Mouse (Mus musculus): Measurements from ENCODE around the gene Olfr857.
"Not testable (repeated sequence)": the region's sequence is repeated elsewhere in the genome, so short reads cannot be mapped to it uniquely, and the experiment has no call there.

Gene Olfr857

GRCm38 (mm10) chr9:19709133-19709532, at the start of gene Olfr857:
Olfr857 (plus strand) TSS chr9:19709433.
- DNase-seq, result no peak

GRCm38 (mm10) chr9:19690281-19690680, 19.0 kb upstream of the Olfr857 start:
- no peak for DNase-seq

DNA sequence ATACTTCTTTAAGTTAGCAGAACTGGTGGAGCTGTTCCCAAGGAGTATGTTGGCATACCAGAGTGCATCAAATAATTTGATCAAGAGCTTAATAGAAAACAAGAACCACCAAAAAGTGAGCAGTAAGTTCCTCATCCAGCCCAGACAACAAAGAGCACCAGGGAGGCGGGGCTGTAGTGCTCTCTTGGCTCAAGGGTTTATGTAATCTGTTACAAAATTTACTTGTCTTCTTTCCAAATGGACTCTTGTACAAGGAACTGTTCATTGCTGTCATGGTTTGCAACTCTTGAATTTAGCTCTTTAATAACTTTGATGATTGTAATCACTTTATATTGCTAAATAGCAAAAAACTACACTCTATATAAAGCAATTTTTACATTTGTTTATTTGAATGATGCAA, 17.8 kb upstream of the Olfr857 start:
- no peak for DNase-seq

GRCm38 (mm10) chr9:19692430-19692829, 16.8 kb upstream of the Olfr857 start:
- no peak for DNase-seq

GRCm38 (mm10) chr9:19694285-19694684, 14.9 kb upstream of the Olfr857 start:
- DNase-seq, result not testable (repeated sequence)

- not testable (repeated sequence) for DNase-seq
Observed at GRCm38 (mm10) chr9:19694898-19695379, 14.3 kb upstream of the Olfr857 start.

DNA sequence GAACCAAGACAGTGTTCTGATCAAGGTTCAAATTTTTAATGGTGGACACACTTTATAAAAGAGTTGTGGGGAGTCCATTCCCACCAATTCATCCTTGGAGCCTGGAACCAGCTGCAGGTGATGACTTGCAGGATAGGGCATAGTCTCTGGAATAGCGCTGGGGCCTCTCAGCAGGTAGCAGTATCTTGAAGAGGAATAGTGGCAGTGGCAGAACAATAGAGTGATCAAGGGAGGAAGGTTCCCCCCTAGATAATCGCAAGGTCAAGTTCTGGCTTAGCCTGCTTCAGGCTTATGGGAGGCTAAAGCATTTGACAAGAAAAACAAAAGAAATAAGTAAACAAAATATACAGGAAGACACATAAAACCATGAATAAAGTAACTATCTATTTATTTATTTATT, 4.7 kb upstream of the Olfr857 start:
- not testable (repeated sequence) for DNase-seq
